Mouse (Mus musculus): ENCODE results near the gene Kmt2e. TPM values are rescaled to one million over a fixed set of nuclear protein-coding genes. Genes with fewer than 3 reads are reported as not detected.
A peak's percentile ranks its signal among the peaks of the same experiment; 100 is the strongest.

The Kmt2e gene
- total RNA-seq, 2 experiments from 2014 or later: 126 TPM

- intact Hi-C loops (cut with DNase I): no loop called here
- no peak for DNase-seq (ENCODE audit: extremely low spot score in 1 of 2, low spot score in 2 of 2)
Measured at GRCm38 (mm10) chr5:23406405-23406745, 27.9 kb upstream of the Kmt2e start.

DNA sequence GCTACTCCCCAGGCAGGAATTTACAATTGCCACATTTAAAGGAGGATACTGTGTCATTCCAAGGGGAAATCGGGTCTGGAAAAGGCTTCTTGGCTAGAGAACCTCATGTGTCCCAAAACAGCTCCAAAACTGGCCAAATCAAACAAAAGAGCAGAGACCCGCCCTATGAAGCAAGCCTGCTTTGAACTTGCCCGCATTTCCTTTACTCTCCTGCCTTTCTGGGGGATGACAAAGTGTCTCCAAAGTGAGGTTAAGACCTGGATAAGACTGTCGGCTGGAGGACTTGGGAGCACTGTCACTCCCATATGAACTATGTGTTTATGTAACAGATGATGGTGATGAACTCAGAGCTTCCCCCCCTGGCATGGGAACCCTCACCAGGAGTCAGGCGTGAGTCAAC is 26.1 kb upstream of the Kmt2e start:
- DNase-seq (ENCODE audit: extremely low spot score in 1 of 2, low spot score in 2 of 2): no peak
- intact Hi-C loops (cut with DNase I): no loop called here

- DNase-seq (ENCODE audit: extremely low spot score in 1 of 2, low spot score in 2 of 2): no peak
- intact Hi-C loops (cut with DNase I): no loop called here
Measured at GRCm38 (mm10) chr5:23410040-23410717, 24.1 kb upstream of the Kmt2e start.

GRCm38 (mm10) chr5:23410718-23411101 is 23.5 kb upstream of the Kmt2e start:
- DNase-seq (ENCODE audit: extremely low spot score in 1 of 2, low spot score in 2 of 2): no peak
- intact Hi-C loops (cut with DNase I): no loop called here

- DNase-seq (ENCODE audit: extremely low spot score in 1 of 2, low spot score in 2 of 2): no peak
- intact Hi-C loops (cut with DNase I): no loop called here
Measured at GRCm38 (mm10) chr5:23411640-23412039, 22.6 kb upstream of the Kmt2e start.

DNA sequence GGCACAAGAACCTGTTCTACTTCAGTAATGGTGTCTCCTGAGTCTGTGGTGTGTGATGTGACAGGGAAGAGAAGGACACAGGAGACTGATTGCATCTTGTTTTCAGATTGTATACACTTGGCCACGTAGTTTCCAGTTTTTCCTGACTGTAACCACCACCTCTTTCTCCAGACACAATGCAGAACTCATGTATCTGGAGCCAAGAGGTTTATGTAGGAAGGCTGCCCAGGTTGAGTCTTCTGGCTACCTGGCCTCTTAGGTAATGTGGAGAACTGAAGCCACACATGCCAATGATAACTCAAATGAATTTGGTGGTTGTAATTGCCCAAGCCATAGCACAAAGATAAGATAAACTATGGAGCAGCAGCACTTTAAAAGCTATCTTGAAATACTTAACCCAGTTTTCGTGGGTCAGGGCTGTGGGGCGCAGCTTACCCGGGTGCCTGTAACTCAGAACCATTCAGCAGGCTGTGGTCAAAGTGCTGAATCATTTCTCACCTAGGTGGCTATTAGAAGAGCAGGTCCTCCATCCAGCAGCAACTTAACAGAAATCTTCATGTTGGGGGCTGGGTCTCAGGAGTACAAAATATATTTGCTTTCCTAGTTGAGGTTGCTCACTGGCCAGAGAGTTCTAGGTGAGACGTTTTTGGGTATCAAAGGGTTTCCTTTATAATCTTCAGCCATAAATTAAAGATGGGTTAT is 21.8 kb upstream of the Kmt2e start:
- intact Hi-C loops (cut with DNase I): no loop called here
- DNase-seq (ENCODE audit: extremely low spot score in 1 of 2, low spot score in 2 of 2): no peak

DNA sequence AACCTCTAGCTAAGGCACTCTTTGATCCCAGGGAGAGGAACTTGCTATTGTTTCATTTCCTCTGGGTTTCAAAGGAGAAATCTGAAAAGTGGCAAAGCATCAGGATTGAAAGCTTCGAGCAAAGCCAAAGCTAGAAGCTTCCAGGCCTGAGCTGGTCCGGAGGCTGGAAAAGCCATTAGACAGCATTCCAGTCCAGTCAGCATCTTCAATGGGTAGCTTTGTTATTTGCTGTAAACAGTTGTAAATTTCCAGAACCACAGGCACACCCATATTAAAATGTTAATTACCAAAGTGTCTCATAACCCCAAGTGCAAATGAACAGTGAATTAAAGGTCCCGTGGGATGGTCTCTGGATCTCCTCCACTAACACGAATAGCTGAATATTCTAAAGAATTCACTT is 21.2 kb upstream of the Kmt2e start:
- no peak for DNase-seq (ENCODE audit: extremely low spot score in 1 of 2, low spot score in 2 of 2)
- intact Hi-C loops (cut with DNase I): no loop called here

DNA sequence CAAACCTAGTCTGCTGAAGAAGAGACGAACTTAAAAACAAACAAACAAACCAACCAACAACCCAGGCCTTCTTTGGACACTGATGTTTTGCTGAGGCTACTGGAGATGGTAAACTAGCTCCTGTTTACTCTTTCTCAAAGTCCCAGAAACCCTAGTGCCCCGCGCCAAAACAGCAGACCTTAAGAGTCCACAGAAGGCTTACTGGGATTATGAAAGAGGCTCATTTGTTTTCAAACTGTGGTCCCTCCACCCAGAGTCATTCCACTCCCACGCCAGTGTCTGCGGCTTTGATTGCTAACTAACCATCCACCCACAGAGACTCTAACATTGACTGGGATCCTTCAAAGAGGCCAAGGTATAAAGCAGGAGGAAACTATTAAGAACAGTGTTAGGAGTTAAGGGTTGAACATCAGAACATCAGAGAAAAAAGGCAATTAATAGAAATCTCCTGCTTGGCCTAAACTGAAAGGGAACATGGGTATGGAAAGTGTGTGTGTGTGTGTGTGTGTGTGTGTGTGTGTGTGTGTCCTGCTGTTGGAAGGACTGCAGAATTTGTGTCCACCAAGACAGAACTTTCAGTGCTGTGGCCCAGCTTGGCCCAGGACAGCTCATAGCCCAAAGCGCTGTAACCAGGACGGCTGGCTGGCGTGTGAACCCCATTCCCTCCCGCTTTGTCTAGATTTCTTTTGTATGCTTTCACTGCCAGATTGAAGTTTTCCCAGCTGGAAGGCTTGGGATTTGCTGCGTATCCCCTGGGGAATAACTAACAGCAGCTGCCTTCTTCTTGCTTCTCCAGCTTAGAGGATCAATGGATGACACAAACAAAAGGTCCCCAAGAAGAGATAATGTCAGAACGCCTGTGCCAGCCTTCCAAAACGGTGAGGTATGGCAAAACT is 20.4 kb upstream of the Kmt2e start:
- intact Hi-C loops (cut with DNase I): no loop called here
- DNase-seq (ENCODE audit: extremely low spot score in 1 of 2, low spot score in 2 of 2): peak; percentile 56 to 61

GRCm38 (mm10) chr5:23414490-23415126 is 19.6 kb upstream of the Kmt2e start:
- intact Hi-C loops (cut with DNase I): loop anchor here (5.0 kb wide), 1 partner anchor 48 kb away; no protein-coding TSS in a partner anchor
- DNase-seq (ENCODE audit: extremely low spot score in 1 of 2, low spot score in 2 of 2): no peak

DNA sequence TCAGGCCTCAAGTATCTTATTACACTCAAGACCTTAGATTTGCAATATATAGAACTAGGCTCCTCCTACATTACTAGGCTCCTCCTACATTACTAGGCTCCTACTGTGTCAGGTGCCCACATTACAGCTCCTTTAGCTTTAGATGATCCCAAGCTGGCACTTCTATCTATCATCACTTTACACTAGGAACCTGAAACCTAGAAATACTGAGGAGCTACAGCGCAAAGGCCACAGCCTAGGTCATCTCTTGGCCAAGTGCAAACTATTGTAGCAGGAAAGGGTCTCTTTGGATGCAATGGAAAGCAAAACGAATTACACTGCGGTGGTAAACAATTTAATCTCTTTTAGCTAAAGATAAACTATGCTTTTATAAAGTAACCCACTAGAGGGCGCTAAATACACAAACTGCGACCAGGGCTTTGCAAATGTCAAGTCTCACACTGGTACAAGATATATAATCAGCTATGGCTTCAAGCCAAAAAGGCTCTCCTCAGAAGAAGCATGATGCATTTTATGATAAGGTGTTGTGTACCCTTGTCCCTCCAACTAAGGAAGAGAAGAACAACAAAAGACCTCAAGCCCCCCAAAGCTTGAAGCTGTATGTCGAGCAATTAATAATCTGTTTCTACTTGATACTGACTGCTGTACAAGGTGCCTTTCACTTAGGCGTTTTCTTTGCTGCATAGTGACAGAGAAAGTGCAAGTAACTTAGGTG is 18.5 kb upstream of the Kmt2e start:
- intact Hi-C loops (cut with DNase I): loop anchor here (5.0 kb wide), 1 partner anchor 47 kb away; no protein-coding TSS in a partner anchor

GRCm38 (mm10) chr5:23416286-23416643 is 18.0 kb upstream of the Kmt2e start:
- DNase-seq (ENCODE audit: extremely low spot score in 1 of 2, low spot score in 2 of 2): no peak
- intact Hi-C loops (cut with DNase I): loop anchor here (5.0 kb wide), 1 partner anchor 46 kb away; no protein-coding TSS in a partner anchor

More for the DNA sequence above, 18.5 kb upstream of the Kmt2e start:
- peak in 1 of 2 experiments; percentile 63 for DNase-seq (ENCODE audit: extremely low spot score in 1 of 2, low spot score in 2 of 2)

DNA sequence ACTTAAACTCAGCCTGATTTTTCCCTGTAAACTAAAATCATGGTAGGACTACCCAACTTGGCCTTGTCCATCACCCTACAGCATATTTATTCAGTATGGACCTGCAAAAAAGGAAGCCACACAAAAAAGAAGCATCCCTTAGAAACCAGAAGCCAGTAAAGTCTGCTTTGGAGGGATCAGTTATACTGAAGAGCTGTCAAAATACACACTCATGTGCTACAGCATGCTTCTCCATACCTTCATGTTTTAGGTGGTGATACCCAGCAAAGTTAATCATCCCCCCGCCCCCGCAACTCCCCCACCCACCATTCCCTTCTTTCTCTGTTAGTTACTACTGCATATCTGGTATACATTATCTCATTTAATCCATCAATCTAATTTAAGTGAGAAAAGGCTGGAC is 16.5 kb upstream of the Kmt2e start:
- intact Hi-C loops (cut with DNase I): loop anchor here (5.0 kb wide), 1 partner anchor 45 kb away; no protein-coding TSS in a partner anchor
- no peak for DNase-seq (ENCODE audit: extremely low spot score in 1 of 2, low spot score in 2 of 2)

- intact Hi-C loops (cut with DNase I): loop anchor here (5.0 kb wide), 1 partner anchor 44 kb away; no protein-coding TSS in a partner anchor
- DNase-seq (ENCODE audit: extremely low spot score in 1 of 2, low spot score in 2 of 2): peak; percentile 77 to 92
Measured at GRCm38 (mm10) chr5:23418147-23418781, 16.0 kb upstream of the Kmt2e start.

- DNase-seq (ENCODE audit: extremely low spot score in 1 of 2, low spot score in 2 of 2): no peak
- intact Hi-C loops (cut with DNase I): loop anchor here (5.0 kb wide), 1 partner anchor 43 kb away; no protein-coding TSS in a partner anchor
Measured at GRCm38 (mm10) chr5:23418797-23419595, 15.2 kb upstream of the Kmt2e start.

- no peak for DNase-seq (ENCODE audit: extremely low spot score in 1 of 2, low spot score in 2 of 2)
- intact Hi-C loops (cut with DNase I): loop anchor here (5.0 kb wide), 1 partner anchor 43 kb away; no protein-coding TSS in a partner anchor
Measured at GRCm38 (mm10) chr5:23419616-23420170, 14.5 kb upstream of the Kmt2e start.

DNA sequence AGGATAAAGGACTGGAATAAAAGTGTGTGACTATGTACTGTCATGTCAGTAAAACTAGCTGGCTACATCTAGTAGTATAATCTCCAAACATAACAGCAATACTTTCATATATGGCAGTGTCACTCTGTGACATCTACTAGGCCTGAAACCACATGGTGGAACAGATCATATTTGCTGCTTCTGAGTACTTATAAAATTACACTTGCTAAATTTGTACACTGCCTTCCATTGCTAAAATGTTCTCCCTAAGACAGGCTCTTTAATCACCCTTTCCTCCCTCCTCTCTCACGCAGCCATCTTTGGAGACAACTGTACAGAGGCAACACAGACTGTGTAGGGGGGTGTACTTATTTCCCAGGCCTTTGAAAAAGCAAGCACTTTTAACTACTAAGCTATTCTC is 13.8 kb upstream of the Kmt2e start:
- DNase-seq (ENCODE audit: extremely low spot score in 1 of 2, low spot score in 2 of 2): no peak
- intact Hi-C loops (cut with DNase I): no loop called here

DNA sequence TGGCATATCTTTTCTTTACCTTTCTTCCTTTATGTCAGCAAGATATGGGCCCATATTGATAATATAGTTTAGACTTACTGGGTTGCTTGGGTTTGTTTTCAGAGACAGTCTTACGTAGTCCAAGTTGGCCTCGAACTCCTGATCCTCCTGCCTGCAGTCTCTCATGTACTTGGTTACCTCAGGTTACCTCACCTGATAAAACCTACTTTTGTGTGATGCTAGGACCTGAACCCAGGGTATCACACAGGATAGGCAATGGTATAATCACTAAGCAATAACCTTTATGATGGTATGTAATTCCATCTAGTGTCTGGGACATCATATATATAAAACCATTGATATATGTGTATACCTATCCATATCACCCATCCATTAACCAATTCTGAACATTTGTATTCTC is 12.8 kb upstream of the Kmt2e start:
- intact Hi-C loops (cut with DNase I): no loop called here
- DNase-seq (ENCODE audit: extremely low spot score in 1 of 2, low spot score in 2 of 2): no peak
